In genomic region chr8:123108953-123109352, GRCm38 (mm10) we compare ENCODE assay signal across 21 mouse cellular contexts. TPM values are rescaled to one million over a fixed set of nuclear protein-coding genes. Genes with fewer than 3 reads are reported as not detected.
DNase-seq lines count a peak whose midpoint lies in the region; ATAC-seq and TF ChIP-seq lines count a peak whose summit lies in the region.
"Had no signal": no experiment of that assay in that cellular context is flagged by ENCODE, and none has a peak within 500 bp of the region (broad histone marks: within the 10 kb centered on the region; RNA-seq: fewer than 3 reads in every experiment).

No protein-coding gene starts in this region.

- H3K36me3 ChIP-seq in embryonic facial prominence, embryonic 13.5 days, result peaks cover 19% of the 10 kb centered on the region
- H3K36me3 ChIP-seq in embryonic facial prominence, embryonic 10.5 days (replicated peaks), result peaks cover 22% of the 10 kb centered on the region
- peaks cover 15% of the 10 kb centered on the region for H3K36me3 ChIP-seq in stomach, embryonic 14.5 days (ENCODE audit: control insufficient read depth, insufficient read depth, low read length)
- peaks cover 6% of the 10 kb centered on the region for H3K36me3 ChIP-seq in stomach, postnatal 0 days (ENCODE audit: control insufficient read depth, insufficient read depth, low read length)

- H3K27me3 ChIP-seq in embryonic facial prominence, embryonic 13.5 days, result no peaks in the 10 kb centered on the region
- H3K27me3 ChIP-seq in embryonic facial prominence, embryonic 10.5 days (replicated peaks; ENCODE audit: low read depth, poor library complexity, severe bottlenecking), result no peaks in the 10 kb centered on the region
- no peaks in the 10 kb centered on the region for H3K27me3 ChIP-seq in stomach, embryonic 14.5 days (ENCODE audit: control insufficient read depth, insufficient read depth, low read length)
- no peaks in the 10 kb centered on the region for H3K27me3 ChIP-seq in stomach, postnatal 0 days (ENCODE audit: control insufficient read depth, insufficient read depth, low read length)
- H3K27me3 ChIP-seq: forebrain, embryonic 13.5 days; forebrain, embryonic 15.5 days; Patski had no signal

- TF ChIP-seq EP300 in stomach, postnatal 0 days (optimal IDR thresholded peaks at IDR 0.05), result no peak

- H3K4me1 ChIP-seq in embryonic facial prominence, embryonic 13.5 days, result peaks cover 14% of the 10 kb centered on the region; the same call in 1 of the 2 replicates
- H3K4me1 ChIP-seq in embryonic facial prominence, embryonic 10.5 days, result peaks cover 18% of the 10 kb centered on the region
- H3K4me1 ChIP-seq in stomach, embryonic 14.5 days (ENCODE audit: control insufficient read depth, insufficient read depth, low read length), result 0 out of 2 replicates have a peak, but pooled peaks cover under 1% of the 10 kb centered on the region
- H3K4me1 ChIP-seq in stomach, postnatal 0 days (replicated peaks; ENCODE audit: control insufficient read depth, insufficient read depth), result no peaks in the 10 kb centered on the region

- no peak overlapping the region for H3K4me2 ChIP-seq in embryonic facial prominence, embryonic 13.5 days
- H3K4me2 ChIP-seq in stomach, embryonic 14.5 days (replicated peaks; ENCODE audit: low read depth, low read length), result no peak overlapping the region
- H3K4me2 ChIP-seq in stomach, postnatal 0 days (replicated peaks; ENCODE audit: low read depth), result no peak overlapping the region
- H3K4me2 ChIP-seq: forebrain, embryonic 13.5 days; forebrain, embryonic 15.5 days had no signal

- no peak for ATAC-seq in embryonic facial prominence, embryonic 13.5 days (ENCODE audit: insufficient number of reproducible peaks, insufficient read depth, low FRiP score, low TSS enrichment, low read depth)
- ATAC-seq in stomach, embryonic 14.5 days (ENCODE audit: insufficient number of reproducible peaks, insufficient read depth, low FRiP score, low read depth), result no peak
- ATAC-seq in stomach, postnatal 0 days (ENCODE audit: low FRiP score, low TSS enrichment), result no peak
- ATAC-seq: activated CD4-positive, CD25-positive, alpha-beta regulatory T cell, adult 4 months; CD4-positive, CD25-positive, alpha-beta regulatory T cell, adult 4 months; forebrain, embryonic 13.5 days; forebrain, embryonic 15.5 days; forebrain, postnatal 0 days; Patski had no signal

- H3K9me3 ChIP-seq in embryonic facial prominence, embryonic 13.5 days, result no peaks in the 10 kb centered on the region
- no peaks in the 10 kb centered on the region for H3K9me3 ChIP-seq in embryonic facial prominence, embryonic 10.5 days
- no peaks in the 10 kb centered on the region for H3K9me3 ChIP-seq in stomach, embryonic 14.5 days (ENCODE audit: control insufficient read depth, low read depth, low read length)
- no peaks in the 10 kb centered on the region for H3K9me3 ChIP-seq in stomach, postnatal 0 days (ENCODE audit: control insufficient read depth, low read length)
- H3K9me3 ChIP-seq: forebrain, embryonic 13.5 days; forebrain, embryonic 15.5 days; G1E had no signal

- H3K27ac ChIP-seq in embryonic facial prominence, embryonic 13.5 days, result peak overlapping the region; percentile 39; the same call in 1 of the 2 replicates
- H3K27ac ChIP-seq in embryonic facial prominence, embryonic 10.5 days (replicated peaks), result no peak overlapping the region
- no peak overlapping the region for H3K27ac ChIP-seq in stomach, embryonic 14.5 days (ENCODE audit: low read length)
- no peak overlapping the region for H3K27ac ChIP-seq in stomach, postnatal 0 days (replicated peaks)
- H3K27ac ChIP-seq: forebrain, embryonic 13.5 days; forebrain, embryonic 15.5 days had no signal

- no peak overlapping the region for H3K9ac ChIP-seq in embryonic facial prominence, embryonic 13.5 days
- 0 out of 2 replicates have a peak overlapping the region, but pooled peaks have one; percentile 0 for H3K9ac ChIP-seq in stomach, embryonic 14.5 days (replicated peaks; ENCODE audit: low read depth, low read length)
- no peak overlapping the region for H3K9ac ChIP-seq in stomach, postnatal 0 days (ENCODE audit: low read length)
- H3K9ac ChIP-seq: forebrain, embryonic 13.5 days; forebrain, embryonic 15.5 days; forebrain, postnatal 0 days had no signal

- H3K4me3 ChIP-seq in embryonic facial prominence, embryonic 13.5 days, result no peak overlapping the region
- no peak overlapping the region for H3K4me3 ChIP-seq in embryonic facial prominence, embryonic 10.5 days
- H3K4me3 ChIP-seq in stomach, embryonic 14.5 days (ENCODE audit: low read depth, low read length), result no peak overlapping the region
- no peak overlapping the region for H3K4me3 ChIP-seq in stomach, postnatal 0 days (ENCODE audit: low read depth, low read length)
- H3K4me3 ChIP-seq: forebrain, embryonic 13.5 days; forebrain, embryonic 15.5 days had no signal

- DNase-seq in adrenal gland, postnatal 14 days, result peak; percentile 1
- DNase-seq in adrenal gland, postnatal 36 days, result no peak
- DNase-seq in embryonic facial prominence, embryonic 10.5 days (ENCODE audit: low spot score), result no peak
- no peak for DNase-seq in stomach, postnatal 0 days (ENCODE audit: low spot score)
- DNase-seq: adrenal gland, adult 8-10 months; adrenal gland, postnatal 25 days; B cell, adult 2 months; cerebellum, adult 11-12 months; cerebellum, adult 2 months; cerebellum, adult 9-10 months; forebrain, postnatal 0 days had no signal

- TF ChIP-seq CTCF in stomach, postnatal 0 days (IDR thresholded peaks at IDR 0.05; ENCODE audit: low read depth), result no peak

- 83% methylated on average over 5 of the region's 5 CpGs for WGBS in embryonic facial prominence, embryonic 13.5 days
- WGBS in embryonic facial prominence, embryonic 10.5 days, result 90% methylated on average over 5 of the region's 5 CpGs
- WGBS in stomach, embryonic 14.5 days, result 88% methylated on average over 5 of the region's 5 CpGs
- 83% methylated on average over 5 of the region's 5 CpGs for WGBS in stomach, postnatal 0 days

RNA-seq across cellular contexts. Expression of gene Rpl13, which starts 6.8 kb away (rescaled TPM):
- 587 and 646 TPM in 2 replicates for total RNA-seq in adrenal gland, postnatal 14 days (2021)
- total RNA-seq in adrenal gland, postnatal 36 days (2021), result 100 to 1,000 TPM; 706 to 750 TPM
- 1,270 and 1,597 TPM in 2 replicates for polyA plus RNA-seq in embryonic facial prominence, embryonic 13.5 days (2015; fragmentation: Nextera tagmentation; extraction: Ambion mirVana)
- polyA plus RNA-seq in embryonic facial prominence, embryonic 10.5 days (2016; fragmentation: Nextera tagmentation; extraction: Ambion mirVana), result 1,419 and 1,432 TPM in 2 replicates
- 1,772 and 1,775 TPM in 2 replicates for polyA plus RNA-seq in stomach, embryonic 14.5 days (2014; fragmentation: Nextera tagmentation; extraction: Ambion mirVana)
- polyA plus RNA-seq in stomach, postnatal 0 days (2015; fragmentation: Nextera tagmentation; extraction: Ambion mirVana), result 1,460 and 1,506 TPM in 2 replicates

RNA-seq across cellular contexts. Expression of gene Cpne7, which starts 8.2 kb away (rescaled TPM):
- 6.0 and 7.0 TPM in 2 replicates for total RNA-seq in adrenal gland, postnatal 14 days (2021)
- total RNA-seq in adrenal gland, postnatal 36 days (2021), result 1 to 10 TPM; 3.6 to 5.0 TPM
- polyA plus RNA-seq in embryonic facial prominence, embryonic 13.5 days (2015; fragmentation: Nextera tagmentation; extraction: Ambion mirVana), result 1.6 and 2.6 TPM in 2 replicates
- polyA plus RNA-seq in embryonic facial prominence, embryonic 10.5 days (2016; fragmentation: Nextera tagmentation; extraction: Ambion mirVana), result 1.8 and 2.0 TPM in 2 replicates
- 0.56 and 1.2 TPM in 2 replicates for polyA plus RNA-seq in stomach, embryonic 14.5 days (2014; fragmentation: Nextera tagmentation; extraction: Ambion mirVana)
- 1.4 TPM in 2 replicates for polyA plus RNA-seq in stomach, postnatal 0 days (2015; fragmentation: Nextera tagmentation; extraction: Ambion mirVana)
- total RNA-seq: CH12.LX had no signal
- polyA plus RNA-seq: forebrain, embryonic 11.5 days had no signal

RNA-seq across cellular contexts. Expression of gene Spg7, which starts 46.2 kb away (rescaled TPM):
- 73.2 and 79.6 TPM in 2 replicates for total RNA-seq in adrenal gland, postnatal 14 days (2021)
- total RNA-seq in adrenal gland, postnatal 36 days (2021), result 10 to 100 TPM; 82.4 to 92.7 TPM
- 47.9 and 49.8 TPM in 2 replicates for polyA plus RNA-seq in embryonic facial prominence, embryonic 13.5 days (2015; fragmentation: Nextera tagmentation; extraction: Ambion mirVana)
- polyA plus RNA-seq in embryonic facial prominence, embryonic 10.5 days (2016; fragmentation: Nextera tagmentation; extraction: Ambion mirVana), result 51.3 and 54.5 TPM in 2 replicates
- 47.6 and 54.3 TPM in 2 replicates for polyA plus RNA-seq in stomach, embryonic 14.5 days (2014; fragmentation: Nextera tagmentation; extraction: Ambion mirVana)
- polyA plus RNA-seq in stomach, postnatal 0 days (2015; fragmentation: Nextera tagmentation; extraction: Ambion mirVana), result 29.6 and 32.0 TPM in 2 replicates

RNA-seq across cellular contexts. Expression of gene Sult5a1, which starts 49.2 kb away (rescaled TPM):
- 8.8 and 10.1 TPM in 2 replicates for total RNA-seq in adrenal gland, postnatal 14 days (2021)
- total RNA-seq in adrenal gland, postnatal 36 days (2021), result 1 to 10 TPM; 5.6 to 5.8 TPM
- 29.4 and 37.6 TPM in 2 replicates for polyA plus RNA-seq in embryonic facial prominence, embryonic 13.5 days (2015; fragmentation: Nextera tagmentation; extraction: Ambion mirVana)
- 8.2 and 8.5 TPM in 2 replicates for polyA plus RNA-seq in embryonic facial prominence, embryonic 10.5 days (2016; fragmentation: Nextera tagmentation; extraction: Ambion mirVana)
- polyA plus RNA-seq in stomach, embryonic 14.5 days (2014; fragmentation: Nextera tagmentation; extraction: Ambion mirVana), result 20.4 and 23.9 TPM in 2 replicates
- polyA plus RNA-seq in stomach, postnatal 0 days (2015; fragmentation: Nextera tagmentation; extraction: Ambion mirVana), result 7.8 and 9.3 TPM in 2 replicates
- polyA plus RNA-seq: activated CD4-positive, CD25-positive, alpha-beta regulatory T cell, adult 4 months; G1E had no signal
